Comparison of ENCODE assay signal across 8 mouse cellular contexts in genomic region chr6:97419771-97420446, GRCm38 (mm10).
DNase-seq lines count a peak whose midpoint lies in the region; ATAC-seq and TF ChIP-seq lines count a peak whose summit lies in the region.

No protein-coding gene starts in this region.

- DNase-seq in midbrain, embryonic 11.5 days (ENCODE audit: low spot score, missing footprints), result peak; percentile 97
- peak; percentile 83 for DNase-seq in adrenal gland, postnatal 10 days
- DNase-seq in embryonic facial prominence, embryonic 11.5 days (ENCODE audit: low spot score), result peak; percentile 88
- peak; percentile 85 to 91 for DNase-seq in heart, postnatal 10 days
- peak; percentile 79 to 84 for DNase-seq in layer of hippocampus, postnatal 14 days (ENCODE audit: low spot score in 2 of 2)
- DNase-seq in midbrain, postnatal 0 days (ENCODE audit: low spot score), result peak; percentile 81
- DNase-seq in thymus, postnatal 10 days (ENCODE audit: low spot score in 2 of 2), result peak; percentile 31 to 69

- intact Hi-C loops in heart, postnatal 10 days (cut with DNase I), result loop anchor here (1.0 to 10.0 kb wide), 5 partner anchors 67 to 320 kb away; partner anchors contain the start of gene Tmf1

- H3K27ac ChIP-seq in midbrain, embryonic 11.5 days (ENCODE audit: low read depth, low read length), result no peak overlapping the region
- H3K27ac ChIP-seq in midbrain, embryonic 15.5 days, result no peak overlapping the region
- no peak overlapping the region for H3K27ac ChIP-seq in embryonic facial prominence, embryonic 11.5 days (replicated peaks; ENCODE audit: low read depth, low read length)
- H3K27ac ChIP-seq in midbrain, postnatal 0 days (ENCODE audit: low read depth, low read length), result no peak overlapping the region

- no peaks in the 10 kb centered on the region for H3K36me3 ChIP-seq in midbrain, embryonic 11.5 days (ENCODE audit: control insufficient read depth, insufficient read depth, low read length)
- H3K36me3 ChIP-seq in midbrain, embryonic 15.5 days (replicated peaks), result no peaks in the 10 kb centered on the region
- no peaks in the 10 kb centered on the region for H3K36me3 ChIP-seq in embryonic facial prominence, embryonic 11.5 days (replicated peaks; ENCODE audit: control insufficient read depth, insufficient read depth, low read depth, low read length)
- no peaks in the 10 kb centered on the region for H3K36me3 ChIP-seq in midbrain, postnatal 0 days (ENCODE audit: insufficient read depth, low read length)

- no peak overlapping the region for H3K9ac ChIP-seq in midbrain, embryonic 11.5 days (ENCODE audit: low read length)
- no peak overlapping the region for H3K9ac ChIP-seq in midbrain, embryonic 15.5 days
- no peak overlapping the region for H3K9ac ChIP-seq in embryonic facial prominence, embryonic 11.5 days (replicated peaks; ENCODE audit: low read length)
- H3K9ac ChIP-seq in midbrain, postnatal 0 days (replicated peaks; ENCODE audit: low read length, poor library complexity, severe bottlenecking), result no peak overlapping the region

- H3K27me3 ChIP-seq in midbrain, embryonic 11.5 days (ENCODE audit: control insufficient read depth, insufficient read depth, low read length), result no peaks in the 10 kb centered on the region
- no peaks in the 10 kb centered on the region for H3K27me3 ChIP-seq in midbrain, embryonic 15.5 days (replicated peaks)
- no peaks in the 10 kb centered on the region for H3K27me3 ChIP-seq in embryonic facial prominence, embryonic 11.5 days (ENCODE audit: control insufficient read depth, insufficient read depth, low read length)
- no peaks in the 10 kb centered on the region for H3K27me3 ChIP-seq in midbrain, postnatal 0 days (ENCODE audit: insufficient read depth, low read length)

- H3K4me2 ChIP-seq in midbrain, embryonic 11.5 days, result no peak overlapping the region
- H3K4me2 ChIP-seq in midbrain, embryonic 15.5 days, result no peak overlapping the region
- H3K4me2 ChIP-seq in embryonic facial prominence, embryonic 11.5 days (ENCODE audit: low read depth, low read length), result no peak overlapping the region
- H3K4me2 ChIP-seq in midbrain, postnatal 0 days (ENCODE audit: low read depth, low read length, poor library complexity, severe bottlenecking), result no peak overlapping the region

- 71% methylated on average over 7 of the region's 7 CpGs for WGBS in midbrain, embryonic 11.5 days
- 70% methylated on average over 7 of the region's 7 CpGs for WGBS in midbrain, embryonic 15.5 days
- WGBS in embryonic facial prominence, embryonic 11.5 days, result 67% methylated on average over 7 of the region's 7 CpGs
- WGBS in midbrain, postnatal 0 days, result 63% methylated on average over 7 of the region's 7 CpGs

- no peaks in the 10 kb centered on the region for H3K4me1 ChIP-seq in midbrain, embryonic 11.5 days (ENCODE audit: control insufficient read depth, insufficient read depth, low read length)
- H3K4me1 ChIP-seq in midbrain, embryonic 15.5 days, result no peaks in the 10 kb centered on the region
- no peaks in the 10 kb centered on the region for H3K4me1 ChIP-seq in embryonic facial prominence, embryonic 11.5 days (ENCODE audit: control insufficient read depth, insufficient read depth, low read length)
- no peaks in the 10 kb centered on the region for H3K4me1 ChIP-seq in midbrain, postnatal 0 days (ENCODE audit: insufficient read depth, low read length)

- ATAC-seq in midbrain, embryonic 11.5 days (ENCODE audit: low FRiP score), result no peak
- ATAC-seq in midbrain, embryonic 15.5 days (replicated peaks), result no peak
- ATAC-seq in embryonic facial prominence, embryonic 11.5 days (replicated peaks; ENCODE audit: insufficient number of reproducible peaks, low FRiP score, low TSS enrichment, low read depth), result no peak
- ATAC-seq in midbrain, postnatal 0 days (ENCODE audit: low FRiP score), result no peak

- TF ChIP-seq CTCF in midbrain, postnatal 0 days (IDR thresholded peaks at IDR 0.05), result peak; percentile 89

- H3K4me3 ChIP-seq in midbrain, embryonic 11.5 days (ENCODE audit: low read depth, low read length), result no peak overlapping the region
- H3K4me3 ChIP-seq in midbrain, embryonic 15.5 days, result no peak overlapping the region
- H3K4me3 ChIP-seq in embryonic facial prominence, embryonic 11.5 days (ENCODE audit: low read depth, low read length), result no peak overlapping the region
- no peak overlapping the region for H3K4me3 ChIP-seq in midbrain, postnatal 0 days (ENCODE audit: low read depth, low read length)

- H3K9me3 ChIP-seq in midbrain, embryonic 11.5 days (ENCODE audit: control insufficient read depth, low read length), result no peaks in the 10 kb centered on the region
- no peaks in the 10 kb centered on the region for H3K9me3 ChIP-seq in midbrain, embryonic 15.5 days
- H3K9me3 ChIP-seq in embryonic facial prominence, embryonic 11.5 days (replicated peaks; ENCODE audit: control insufficient read depth, low read length), result no peaks in the 10 kb centered on the region
- no peaks in the 10 kb centered on the region for H3K9me3 ChIP-seq in midbrain, postnatal 0 days (ENCODE audit: low read length)
